Mouse (Mus musculus) right cerebral cortex, postnatal 14 days (tissue): Measurements from ENCODE around the gene AK157302.
A peak's percentile ranks its signal among the peaks of the same experiment; 100 is the strongest.
"Not testable (repeated sequence)": the region's sequence is repeated elsewhere in the genome, so short reads cannot be mapped to it uniquely, and the experiment has no call there.

ENCODE experiments used
- DNase-seq: peaks from one replicate; pipeline ENCODE4 v3.0.0; 2022

The AK157302 gene

DNA sequence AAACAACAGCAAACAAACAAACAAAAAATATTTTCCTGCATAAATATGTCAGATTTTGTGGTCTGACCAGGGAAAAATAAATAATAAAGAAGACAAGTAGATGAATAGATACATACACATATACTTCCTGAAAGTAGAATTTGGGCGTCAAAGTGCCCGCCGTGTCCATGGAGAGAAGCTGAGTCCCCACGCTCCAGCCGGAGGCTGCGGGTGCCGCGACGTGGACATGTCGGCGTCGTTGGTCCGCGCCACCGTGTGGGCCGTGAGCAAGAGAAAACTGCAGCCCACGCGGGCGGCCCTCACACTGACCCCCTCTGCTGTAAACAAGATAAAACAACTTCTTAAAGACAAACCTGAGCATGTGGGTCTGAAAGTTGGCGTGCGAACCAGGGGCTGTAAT lies at the start of gene AK157302:
TSS of gene AK157302 (plus strand) at position 144 of the 400 bp plus-strand sequence.
- peak; percentile 14 for DNase-seq

DNA sequence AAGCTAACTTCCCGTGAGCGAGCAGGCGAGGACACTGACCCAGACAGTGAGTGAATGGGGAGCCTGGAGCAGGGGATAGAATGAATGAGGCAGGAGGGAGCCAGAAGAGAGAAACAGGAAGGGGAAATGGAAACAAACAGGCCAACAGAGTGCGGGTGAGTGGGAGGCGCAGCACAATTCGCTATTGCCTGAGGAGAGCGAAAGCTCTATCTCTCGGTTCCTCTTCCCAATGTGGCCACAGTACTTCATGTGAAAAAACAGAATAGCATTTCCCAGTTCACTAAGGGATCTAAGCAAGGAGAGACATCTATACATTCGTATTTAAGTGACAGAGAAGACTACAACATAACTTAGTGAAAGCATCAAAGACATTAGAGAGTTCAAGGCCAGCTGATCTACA lies 48.2 kb upstream of the AK157302 start:
- no peak for DNase-seq

DNA sequence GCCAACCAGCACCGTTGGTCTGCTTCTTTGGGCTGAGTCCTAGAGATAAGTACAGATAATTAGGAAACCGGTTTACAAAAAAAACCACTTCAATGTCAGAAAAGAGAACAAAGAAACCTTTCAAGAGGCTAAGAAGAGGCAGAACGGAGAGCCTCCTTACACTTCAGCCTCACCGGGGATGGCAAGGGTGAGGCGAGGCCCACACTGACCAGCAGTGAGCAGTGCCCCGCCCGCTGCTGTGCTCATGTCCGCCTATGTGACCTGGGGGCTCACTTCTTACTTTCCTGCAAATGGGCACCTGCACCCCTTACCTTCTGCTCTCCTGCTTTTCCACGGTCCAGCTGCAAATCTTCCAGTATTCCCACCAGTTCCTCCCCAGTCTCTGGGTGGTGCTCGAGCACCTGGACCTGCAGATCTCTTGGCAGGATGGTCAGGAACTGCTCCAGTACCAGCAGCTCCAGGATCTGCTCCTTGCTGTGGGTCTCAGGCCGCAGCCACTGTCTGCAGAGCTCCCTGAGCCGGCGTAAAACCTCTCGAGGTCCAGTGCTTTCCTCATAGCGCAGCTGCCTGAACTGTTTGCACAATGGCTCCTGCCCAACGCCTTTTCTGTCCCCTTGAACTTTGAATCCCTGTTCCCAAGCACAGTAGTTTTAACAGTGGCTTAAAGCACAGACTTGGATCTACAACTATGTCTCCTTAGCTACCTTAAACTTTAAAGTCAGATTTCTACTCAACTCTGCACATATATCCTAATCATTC lies 47.0 kb upstream of the AK157302 start:
- DNase-seq, result no peak

DNA sequence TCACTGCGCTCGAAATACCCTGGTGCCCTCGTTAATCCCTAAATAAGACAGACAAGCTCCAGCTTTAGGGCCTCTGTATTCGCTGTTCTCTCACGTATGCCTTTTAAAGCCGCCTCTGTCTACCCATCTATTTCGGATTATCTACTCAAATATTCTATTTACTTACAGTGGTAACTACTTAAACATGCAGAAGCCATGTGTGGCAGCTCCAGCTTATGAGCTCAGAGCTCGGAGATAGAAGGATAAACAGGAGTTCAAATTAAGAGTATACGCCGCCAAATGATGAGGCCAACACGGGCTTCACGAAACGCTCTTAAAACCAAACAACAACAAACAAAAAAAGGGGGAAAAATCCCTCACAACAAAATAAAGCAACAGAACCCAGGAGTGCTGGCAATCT lies 42.0 kb upstream of the AK157302 start:
- DNase-seq, result no peak

DNA sequence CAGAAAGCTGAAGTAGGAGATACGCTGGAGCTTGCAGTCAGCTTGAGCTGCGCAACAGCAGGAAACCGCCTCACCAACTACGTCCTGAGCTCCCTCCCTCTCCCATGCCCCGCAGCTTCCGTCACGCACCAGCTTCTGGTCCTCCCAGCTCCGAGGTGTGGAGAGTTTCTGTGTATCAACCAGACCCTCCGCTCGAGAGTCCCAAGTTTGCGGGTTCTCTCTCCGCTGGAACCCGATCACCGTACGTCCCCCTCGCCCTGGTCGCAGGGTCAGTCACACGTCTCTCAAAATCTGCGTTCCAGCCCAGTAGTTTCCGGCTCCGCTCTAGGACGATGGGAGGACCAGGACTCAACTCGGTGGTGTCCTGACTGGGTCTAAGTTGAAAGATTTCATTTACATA lies 41.6 kb upstream of the AK157302 start, which contains the start of gene Zscan26:
TSS of gene Zscan26 (minus strand) at position 282 of the 400 bp plus-strand sequence.
- DNase-seq, result peak; percentile 70

DNA sequence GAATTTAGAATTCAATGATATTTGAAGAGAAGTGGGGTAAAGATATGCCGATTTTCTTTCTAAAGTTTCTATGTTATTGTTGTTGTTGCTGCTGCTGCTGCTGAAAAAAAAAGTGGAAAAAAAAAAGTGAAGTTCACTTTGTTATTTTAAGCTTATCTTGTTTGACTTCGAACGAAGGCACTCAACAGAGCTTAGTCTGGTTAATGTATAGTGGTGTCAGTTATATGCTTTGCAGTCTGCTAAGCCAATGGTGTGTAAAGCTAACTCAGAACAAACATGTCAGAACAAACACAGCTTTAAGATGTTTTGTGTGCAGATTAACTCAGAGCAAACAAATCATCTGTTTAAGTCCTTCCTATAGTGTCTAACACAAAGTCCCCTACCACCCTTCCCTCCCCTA lies 40.9 kb upstream of the AK157302 start:
- no peak for DNase-seq

DNA sequence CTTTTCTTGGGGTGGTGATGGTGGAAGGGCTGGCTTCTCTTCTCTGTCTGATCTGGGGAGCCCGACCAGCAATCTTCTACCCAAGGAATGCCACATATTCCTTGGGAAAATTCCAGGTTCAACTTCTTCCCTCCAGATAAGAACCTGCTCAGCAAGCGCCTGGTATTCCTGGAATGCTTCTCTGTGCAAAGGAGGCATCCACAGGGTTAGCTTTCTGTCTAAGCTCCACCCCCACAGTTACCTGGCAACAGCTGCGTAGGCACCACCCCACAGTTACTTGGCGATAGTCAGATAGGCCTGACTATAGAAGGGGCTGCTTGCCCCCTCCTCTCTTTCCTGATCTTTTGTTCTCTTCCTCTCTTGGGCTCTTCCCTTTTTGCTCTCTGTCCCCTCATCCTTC lies 38.7 kb upstream of the AK157302 start:
- no peak for DNase-seq

DNA sequence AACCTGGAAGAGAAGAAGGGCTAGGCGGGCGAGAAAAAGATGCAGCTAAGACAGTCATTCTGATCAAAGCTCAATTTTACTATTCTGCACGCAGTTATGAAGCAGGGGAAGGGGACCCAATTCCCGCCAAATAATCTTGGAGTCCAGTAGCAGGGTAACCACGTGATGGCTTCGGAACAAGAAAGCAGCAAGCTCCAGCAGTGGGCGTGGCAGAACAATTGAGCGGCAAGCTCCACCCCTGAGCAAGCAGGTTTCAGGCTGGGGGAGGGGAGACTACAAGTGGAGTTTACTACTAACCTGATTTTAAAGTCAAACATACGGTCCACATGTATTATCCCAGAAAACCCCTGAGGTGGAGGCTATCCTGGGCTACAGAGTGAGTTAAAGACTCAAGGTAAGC lies 32.5 kb upstream of the AK157302 start:
- DNase-seq, result not testable (repeated sequence)

DNA sequence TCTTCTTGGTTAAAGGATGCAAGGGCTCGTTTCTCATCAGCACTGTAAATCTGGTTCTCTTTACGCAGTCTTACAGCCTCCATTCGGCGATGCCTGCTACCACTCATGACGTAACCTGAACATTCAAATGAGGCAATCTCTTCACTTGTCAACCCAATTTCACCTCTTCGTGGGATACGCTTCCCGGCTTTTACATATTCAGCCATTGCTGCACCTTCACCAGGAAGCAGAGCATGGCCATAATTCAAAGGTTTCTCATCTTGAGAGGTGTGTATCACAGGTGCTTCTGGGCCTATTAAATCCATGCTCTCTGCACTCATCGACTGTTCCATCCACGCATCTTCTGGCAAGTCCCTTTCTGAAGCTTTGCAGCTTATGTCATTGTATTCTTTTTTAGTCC lies 27.7 kb upstream of the AK157302 start:
- no peak for DNase-seq

DNA sequence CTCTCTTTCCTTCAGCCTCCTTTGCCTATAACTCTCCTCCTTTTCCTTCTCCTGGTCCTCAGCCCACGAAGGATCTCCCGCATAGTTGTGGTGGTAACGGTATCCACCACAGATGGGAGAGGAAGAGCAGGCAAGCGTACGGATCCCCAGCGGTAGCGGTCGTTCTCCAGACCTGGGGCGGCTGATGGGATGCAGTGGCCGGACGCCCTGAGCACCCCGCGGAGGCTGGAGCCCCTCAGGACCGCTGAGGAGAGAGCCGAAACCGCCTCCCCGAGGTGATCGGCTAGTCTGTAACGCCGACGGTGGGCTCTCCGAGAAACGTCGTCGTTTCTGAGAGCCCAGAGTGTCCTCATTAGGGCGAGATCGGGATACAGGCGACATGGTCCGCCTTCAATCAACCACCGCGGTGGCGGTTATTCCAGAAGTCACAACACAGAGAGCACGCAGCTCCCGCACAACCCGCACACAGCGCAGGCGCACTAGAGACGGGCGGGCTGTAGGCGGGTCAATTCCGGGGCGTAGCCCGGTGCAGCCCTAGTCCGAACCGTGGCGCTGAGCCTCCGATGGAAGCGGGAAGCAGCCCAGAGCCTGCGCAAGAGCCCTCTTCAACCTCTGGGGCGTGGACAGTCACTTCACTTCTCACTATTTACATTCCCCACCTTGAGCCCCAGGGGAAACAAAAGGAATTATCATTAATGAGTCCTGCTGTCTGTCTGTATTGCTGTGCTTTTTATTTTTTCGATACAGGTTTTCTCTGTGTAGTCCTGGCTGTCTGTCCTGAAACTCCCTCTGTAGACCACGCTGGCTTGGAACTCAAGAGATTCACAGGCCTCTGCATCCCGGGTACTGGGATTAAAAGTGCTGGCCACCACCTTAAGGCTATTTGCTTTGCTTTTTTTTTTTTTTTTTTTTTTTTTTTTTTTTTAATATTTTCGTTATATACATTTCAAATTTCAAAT lies 26.7 kb upstream of the AK157302 start, which contains the start of gene Nkapl:
TSS of gene Nkapl (minus strand) at position 449 of the 959 bp plus-strand sequence.
- DNase-seq, result peak; percentile 71

DNA sequence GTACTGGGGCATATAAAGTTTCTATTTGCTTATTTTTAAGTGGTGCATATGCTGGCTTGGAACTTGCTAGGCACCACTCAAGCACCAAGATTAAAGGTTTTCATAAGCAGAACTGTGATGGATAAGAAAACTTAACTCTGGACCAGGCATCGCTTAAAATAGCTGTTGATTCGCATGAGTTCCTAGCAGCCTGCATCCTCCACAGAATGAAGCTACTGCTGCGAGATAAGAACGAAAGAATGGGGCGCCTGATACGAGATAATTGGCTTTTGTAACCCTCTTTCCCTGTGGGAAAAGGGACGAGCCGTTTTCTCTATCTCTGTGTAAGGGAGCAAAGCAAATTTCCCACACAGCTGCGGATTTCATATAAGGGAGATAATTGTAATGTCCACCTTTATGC lies 25.9 kb upstream of the AK157302 start:
- DNase-seq, result no peak

DNA sequence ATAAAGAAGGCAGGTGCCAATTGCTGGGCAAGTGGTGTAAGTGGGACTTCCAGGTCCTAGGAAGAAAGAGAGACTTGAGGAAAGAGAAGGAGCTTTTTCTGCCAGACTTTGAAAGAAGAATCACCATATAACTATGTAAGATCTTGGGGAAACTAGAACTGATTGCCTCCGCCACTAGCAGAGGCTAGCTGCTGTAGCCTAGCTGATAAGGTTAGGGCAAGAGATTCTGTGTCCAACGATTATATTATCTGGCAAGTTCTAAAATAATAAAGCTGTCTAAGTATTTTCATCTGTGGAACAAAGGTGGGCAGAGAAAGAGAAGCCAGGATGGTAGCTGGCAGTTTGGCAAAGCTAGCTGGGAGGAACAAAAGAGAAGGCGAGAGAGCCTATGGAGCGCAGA lies 22.6 kb upstream of the AK157302 start:
- DNase-seq, result no peak

DNA sequence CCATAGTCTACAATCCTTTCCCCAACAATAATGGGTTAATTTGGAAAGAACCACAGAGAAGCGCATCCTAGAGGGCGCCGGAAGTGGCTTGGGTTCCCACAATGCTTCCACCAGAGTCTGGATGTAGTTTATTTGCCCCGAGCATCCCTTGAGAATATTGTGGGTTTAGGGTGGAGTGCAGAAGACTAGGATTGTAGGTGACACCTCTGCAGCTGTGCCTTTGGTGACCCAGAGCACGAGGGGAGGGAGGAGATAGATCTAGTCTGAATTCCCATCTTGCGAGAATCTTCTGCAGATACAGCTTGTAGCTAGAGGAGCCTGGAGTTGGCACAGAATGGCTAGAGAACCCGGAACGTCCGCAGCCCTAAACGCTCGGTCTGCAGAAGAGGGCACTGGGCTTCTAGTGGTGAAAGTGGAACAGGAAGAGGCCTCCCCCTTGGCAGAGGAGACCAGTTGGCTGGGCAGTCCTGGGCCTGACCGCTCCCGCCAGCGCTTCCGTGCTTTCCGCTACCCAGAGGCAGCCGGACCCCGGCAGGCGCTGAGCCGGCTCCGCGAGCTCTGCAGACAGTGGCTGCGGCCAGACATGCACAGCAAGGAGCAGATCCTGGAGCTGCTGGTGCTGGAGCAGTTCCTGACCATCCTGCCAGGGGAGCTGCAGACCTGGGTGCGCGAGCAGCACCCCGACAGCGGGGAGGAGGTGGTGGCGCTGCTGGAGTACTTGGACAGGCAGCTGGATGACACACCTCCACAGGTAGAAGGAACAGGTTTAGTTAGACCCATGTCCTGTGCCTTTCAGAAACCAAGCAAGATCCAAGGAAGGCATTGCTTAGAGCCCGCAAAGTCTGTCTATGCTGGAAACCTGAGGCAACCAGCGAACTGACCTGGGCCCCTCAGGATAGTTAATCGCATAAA lies 16.0 kb upstream of the AK157302 start, which contains the start of the genes Zkscan4 and Gm10065:
TSS of gene Zkscan4 (plus strand) at position 149 of the 912 bp plus-strand sequence.
TSS of gene Gm10065 (minus strand) at position 683 of the 912 bp plus-strand sequence.
- peak; percentile 72 for DNase-seq

DNA sequence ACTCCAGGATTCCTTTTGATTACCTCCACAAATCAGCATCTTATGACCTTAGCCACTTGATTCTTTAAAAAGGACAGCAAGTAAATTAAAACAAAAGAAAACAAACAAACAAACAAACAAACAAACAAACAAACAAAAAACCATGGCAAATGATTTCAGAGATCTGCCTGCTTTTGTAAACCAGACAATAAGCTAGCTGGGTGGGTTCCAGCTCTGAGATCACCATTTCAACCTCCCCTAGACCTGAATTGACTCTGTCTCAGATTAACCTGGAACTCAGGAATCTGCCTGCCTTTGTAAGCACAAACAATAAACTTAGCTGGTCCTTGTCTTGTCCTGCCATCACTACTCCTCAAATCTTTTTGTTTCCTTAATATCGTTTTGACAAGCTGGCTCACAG lies 8.1 kb upstream of the AK157302 start:
- DNase-seq, result no peak

DNA sequence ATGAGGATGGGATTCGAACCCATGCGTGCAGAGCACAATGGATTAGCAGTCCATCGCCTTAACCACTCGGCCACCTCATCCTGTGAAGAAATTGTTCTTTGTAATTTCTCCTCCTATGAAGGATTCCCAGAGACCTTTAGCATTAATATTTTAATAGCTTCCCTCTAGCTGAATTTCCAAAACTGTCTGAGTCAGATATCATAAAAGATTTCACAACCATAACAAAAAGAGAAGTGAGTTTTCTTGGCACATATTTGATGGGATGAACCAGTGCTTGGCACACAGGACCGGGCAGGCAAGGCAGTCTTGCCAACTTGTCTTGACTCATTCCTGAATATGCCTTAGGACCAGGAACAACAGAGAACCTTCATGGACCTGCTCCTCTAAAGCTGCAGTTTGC lies 2.2 kb upstream of the AK157302 start:
- no peak for DNase-seq

DNA sequence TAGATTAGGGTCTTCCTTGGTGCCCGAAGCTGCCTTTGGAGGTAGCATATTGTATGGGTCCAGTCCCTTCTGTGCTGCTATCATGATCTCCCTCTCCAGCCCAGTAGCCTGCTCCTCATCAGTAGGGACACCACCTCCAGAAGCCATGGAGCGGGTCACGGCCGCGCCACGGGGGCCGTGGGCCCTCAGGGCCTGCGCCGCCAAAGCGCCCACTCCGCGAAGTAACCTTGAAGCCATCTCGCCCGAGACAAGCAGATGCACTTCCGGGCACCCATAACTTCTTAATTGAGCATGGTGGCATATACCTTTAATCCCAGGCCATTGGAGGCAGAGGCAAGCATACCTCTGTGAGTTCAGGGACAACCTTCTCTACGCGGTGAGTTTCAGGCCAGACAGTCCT lies 6.2 kb downstream of the AK157302 start, which contains the start of gene Gm11273:
TSS of gene Gm11273 (minus strand) at position 237 of the 400 bp plus-strand sequence.
- not testable (repeated sequence) for DNase-seq

DNA sequence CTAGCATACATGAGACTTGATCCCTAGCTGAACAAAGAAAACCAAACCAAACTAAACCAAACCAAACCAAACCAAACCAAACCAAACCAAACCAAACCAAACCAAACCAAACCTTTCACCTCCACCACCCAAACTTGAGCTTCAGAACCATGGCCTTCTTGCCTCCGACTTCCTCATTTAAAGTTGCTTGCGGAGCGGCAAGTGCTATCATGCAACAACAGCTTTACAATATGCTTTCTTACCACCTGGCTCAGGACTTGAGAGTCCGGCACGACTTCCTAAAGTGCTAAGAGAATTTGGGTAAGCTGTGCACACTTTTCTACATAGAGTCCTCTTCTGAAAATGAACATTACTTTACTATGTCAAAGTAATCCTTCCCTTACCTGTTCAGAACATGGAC lies 7.3 kb downstream of the AK157302 start:
- no peak for DNase-seq

DNA sequence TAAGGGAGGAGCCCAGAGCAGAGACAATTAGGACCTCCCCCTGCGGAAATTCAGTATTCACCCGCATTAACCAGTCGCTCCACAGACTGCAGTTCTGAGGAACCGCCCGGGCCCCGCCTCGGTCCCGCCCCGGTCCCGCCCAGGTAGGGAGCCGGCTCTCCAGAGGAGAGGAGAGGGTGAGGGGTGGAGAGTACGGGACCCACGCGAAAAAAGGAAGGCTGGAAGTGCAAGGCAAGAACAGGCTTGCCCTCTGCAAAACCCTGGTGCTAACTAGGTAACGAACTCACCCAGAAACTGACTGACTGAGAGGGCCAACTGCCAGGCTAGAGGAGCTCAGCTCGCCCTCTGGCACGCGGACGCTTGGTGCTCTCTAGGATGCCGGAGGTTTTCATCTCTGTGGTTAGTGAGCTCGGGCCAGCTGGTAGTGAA lies 11.2 kb downstream of the AK157302 start:
- peak; percentile 60 for DNase-seq

DNA sequence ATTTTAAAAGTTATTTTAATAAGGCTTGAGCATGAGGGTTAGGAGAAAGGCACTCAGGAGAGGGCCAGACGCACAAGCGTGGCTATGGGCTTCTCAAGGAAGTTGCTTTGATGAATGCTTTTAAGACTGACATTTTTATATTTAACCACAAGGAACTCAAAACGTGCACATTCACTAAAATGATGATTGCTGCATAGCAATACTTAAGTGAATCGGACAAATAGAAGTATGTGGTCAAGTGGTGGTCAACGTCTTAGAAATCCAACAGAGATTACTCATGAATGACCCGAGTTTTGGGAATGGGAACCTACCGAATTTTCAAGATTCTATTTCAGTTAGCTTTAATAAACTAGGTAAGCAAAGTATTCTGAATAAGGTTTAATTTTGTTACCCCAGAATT lies 35.1 kb downstream of the AK157302 start:
- DNase-seq, result no peak

DNA sequence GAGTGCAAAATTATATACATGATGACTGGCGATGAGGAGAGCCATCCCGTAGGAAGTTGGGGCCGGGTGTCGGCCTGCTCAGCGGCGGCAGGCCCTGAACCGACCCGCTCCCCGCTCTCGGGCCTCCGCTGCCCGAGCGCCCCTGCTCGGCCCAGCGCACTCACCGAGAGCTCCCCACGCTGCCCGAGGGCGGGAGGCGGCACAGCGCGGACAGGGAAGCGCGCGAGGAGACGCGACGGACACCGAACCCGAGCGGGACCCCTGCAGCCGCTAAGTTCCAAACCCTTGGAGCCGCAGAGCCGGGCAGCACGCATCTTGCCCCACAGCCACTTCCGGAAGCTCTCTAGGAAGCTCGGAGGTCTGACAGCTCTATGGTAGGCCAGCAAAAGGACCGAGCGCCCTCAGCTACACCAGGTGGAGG lies 35.8 kb downstream of the AK157302 start, which contains the start of gene Zkscan8:
TSS of gene Zkscan8 (minus strand) at position 340 of the 421 bp plus-strand sequence.
- peak; percentile 79 for DNase-seq

DNA sequence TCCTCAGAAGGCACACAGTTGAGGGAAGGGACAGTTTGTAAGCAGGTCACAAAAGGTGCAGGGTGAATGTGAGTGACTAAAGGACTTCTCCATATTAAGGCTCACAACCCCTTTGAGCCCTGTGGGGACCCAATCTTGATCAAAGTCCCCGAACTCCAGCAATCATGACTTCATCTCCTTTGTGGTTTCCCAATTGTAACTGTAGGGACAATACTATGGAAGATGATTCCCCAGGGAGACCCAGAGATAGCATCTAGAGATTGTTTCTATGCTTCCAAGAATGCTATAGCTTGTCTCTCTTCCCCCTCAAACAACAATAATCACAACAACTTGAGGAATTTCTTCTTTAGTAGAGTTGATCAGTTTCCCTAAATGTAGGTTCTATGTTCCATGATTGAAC lies 47.7 kb downstream of the AK157302 start, which contains the start of gene Olfr1366:
TSS of gene Olfr1366 (minus strand) at position 101 of the 400 bp plus-strand sequence.
- DNase-seq, result no peak
